Mouse (Mus musculus) E14TG2a.4 (cell line): ENCODE measurements around the gene Nck1.

Experiments
- CTCF ChIP-seq: conservative IDR thresholded peaks from 2 replicates; pipeline ENCODE4 v1.5.1; 2014; ENCODE audit warnings: low read length
- NANOG ChIP-seq: IDR thresholded peaks from 2 replicates; pipeline ENCODE4 v1.6.1; 2014; ENCODE audit warnings: borderline replicate concordance, low read length, mixed read lengths
- POU5F1 ChIP-seq: IDR thresholded peaks from 2 replicates; pipeline ENCODE4 v1.6.1; 2014; ENCODE audit warnings: low read length, borderline replicate concordance

- TF ChIP-seq CTCF, result no peak
- TF ChIP-seq NANOG, result no peak
- no peak for TF ChIP-seq POU5F1
These were observed 37.1 kb upstream of the Nck1 start for GRCm38 (mm10) chr9:100582883-100583575.
